Mouse (Mus musculus) lung, embryonic 14.5 days (tissue): ENCODE measurements around the gene Olfr1262. TPM values are rescaled to one million over a fixed set of nuclear protein-coding genes. Genes with fewer than 3 reads are reported as not detected.

Source experiments
- ATAC-seq: fragments of 200-750 bp; cut with Nextera tagmentation; 2 replicates; pipeline ENCODE4 v1.8.0; 2017; ENCODE audit warnings: mild to moderate bottlenecking, moderate TSS enrichment, moderate library complexity; ENCODE audit not compliant: insufficient read depth
- DNase-seq: peaks from one replicate; pipeline ENCODE4 v3.0.0-alpha.2; 2015
- H3K27ac ChIP-seq: fragments of 300-500 bp; sonication (generic); 2 replicates; pipeline ENCODE4 v1.5.1; 2014; ENCODE audit warnings: low read depth, mild to moderate bottlenecking, moderate library complexity
- H3K27me3 ChIP-seq: fragments of 300-500 bp; sonication (generic); 2 replicates; pipeline ENCODE4 v1.6.1; 2014; ENCODE audit warnings: low read length, control low read depth; ENCODE audit not compliant: insufficient read depth
- H3K36me3 ChIP-seq: fragments of 300-500 bp; sonication (generic); 2 replicates; pipeline ENCODE4 v1.6.1; 2014; ENCODE audit warnings: control low read depth; ENCODE audit not compliant: insufficient read depth
- H3K4me1 ChIP-seq: fragments of 300-500 bp; sonication (generic); 2 replicates; pipeline ENCODE4 v1.6.1; 2014; ENCODE audit warnings: antibody characterized with exemption, control low read depth; ENCODE audit not compliant: insufficient read depth
- H3K4me2 ChIP-seq: fragments of 300-500 bp; sonication (generic); 2 replicates; pipeline ENCODE4 v1.6.1; 2014; ENCODE audit warnings: mild to moderate bottlenecking
- H3K4me3 ChIP-seq: fragments of 300-500 bp; sonication (generic); 2 replicates; pipeline ENCODE4 v1.5.1; 2014; ENCODE audit warnings: low read depth, low read length
- H3K9ac ChIP-seq: fragments of 300-500 bp; sonication (generic); 2 replicates; pipeline ENCODE4 v1.6.1; 2014
- H3K9me3 ChIP-seq: fragments of 300-500 bp; sonication (generic); 2 replicates; pipeline ENCODE4 v1.6.1; 2016; ENCODE audit warnings: low read depth, low read length, control low read depth
- CTCF ChIP-seq: IDR thresholded peaks from 2 replicates; pipeline ENCODE4 v1.5.1; 2016; ENCODE audit warnings: antibody characterized with exemption, low read depth
- WGBS: fragments of 180-500 bp; shearing (Covaris S2); extraction: QIAGEN DNeasy Blood & Tissue Kit; methylation state at CpG from one replicate; pipeline ENCODE4 v1.1.7; 2014; 5-methylcytosine and 5-hydroxymethylcytosine counted together
- polyA plus RNA-seq: library from polyadenylated mRNA; unstranded; fragments of >200 nt; fragmentation: Nextera tagmentation; extraction: Ambion mirVana; gene quantifications from 2 replicates; pipeline ENCODE4 v1.2.1, GENCODE M21; 2014

The Olfr1262 gene
- not detected in 2 replicates for polyA plus RNA-seq

DNA sequence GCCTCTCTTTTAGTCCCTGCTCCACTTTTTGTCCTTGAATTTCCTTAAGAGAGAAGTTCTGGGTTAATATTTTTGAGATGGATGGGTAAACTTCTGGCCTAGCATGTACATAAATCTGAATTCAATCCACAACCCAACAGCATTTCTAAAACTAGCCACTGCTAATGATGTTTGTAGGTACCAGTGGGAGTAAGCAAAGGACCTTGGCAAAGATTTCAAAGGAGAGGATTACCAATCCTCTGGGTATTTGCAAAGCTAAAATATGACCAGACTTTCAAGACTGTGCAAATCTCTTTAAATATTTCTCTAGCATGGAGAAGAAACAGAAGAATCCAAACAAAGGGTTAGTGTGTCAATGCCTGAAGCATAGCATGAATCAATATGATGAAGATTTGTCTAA is at the start of gene Olfr1262:
Gene Olfr1262, plus strand, starts transcription at position 301 of the 400 bp plus-strand sequence.
- no peak for ATAC-seq
- Histone ChIP-seq H3K4me2 (no peak within 1 kb of the TSS), H3K27me3 (no peaks in the 10 kb centered on the region), H3K36me3 (no peaks in the 10 kb centered on the region), H3K27ac (no peak within 1 kb of the TSS), H3K9me3 (no peaks in the 10 kb centered on the region), H3K4me3 (no peak within 1 kb of the TSS), H3K9ac (no peak within 1 kb of the TSS), H3K4me1 (no peaks in the 10 kb centered on the region)
- DNase-seq, result no peak
- TF ChIP-seq CTCF, result no peak

DNA sequence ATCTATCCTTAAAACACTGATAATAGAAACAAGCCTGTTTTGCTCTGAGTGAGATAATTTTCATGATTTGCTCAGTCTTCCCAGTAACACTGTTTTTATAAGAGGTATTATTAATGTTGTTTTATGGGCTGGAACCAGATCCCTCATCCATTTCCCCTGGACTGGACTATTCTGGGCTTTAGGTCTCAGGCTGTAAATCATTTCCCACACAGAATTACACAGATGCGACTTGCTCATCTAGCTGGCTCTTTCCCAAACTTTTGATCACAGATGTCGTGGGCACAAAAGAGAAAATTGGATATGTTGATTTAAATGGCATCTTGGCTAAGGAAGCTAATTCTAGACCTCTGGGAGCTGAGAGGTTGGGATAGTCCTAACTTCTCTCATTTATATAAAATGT is 25.8 kb upstream of the Olfr1262 start, which contains the start of gene Olfr1260:
Gene Olfr1260, plus strand, starts transcription at position 157 of the 400 bp plus-strand sequence.
- DNase-seq (peak; percentile 1), ATAC-seq (no peak)
- no peak within 1 kb of the TSS for H3K9ac ChIP-seq
- TF ChIP-seq CTCF, result no peak
- H3K4me3 ChIP-seq, result no peak within 1 kb of the TSS
- H3K4me1 ChIP-seq, result no peaks in the 10 kb centered on the region
- H3K4me2 ChIP-seq, result no peak within 1 kb of the TSS
- H3K36me3 ChIP-seq, result no peaks in the 10 kb centered on the region
- H3K27me3 ChIP-seq, result no peaks in the 10 kb centered on the region
- H3K27ac ChIP-seq, result no peak within 1 kb of the TSS
- H3K9me3 ChIP-seq, result no peaks in the 10 kb centered on the region
- 38% methylated on average over 2 of the region's 2 CpGs for WGBS

DNA sequence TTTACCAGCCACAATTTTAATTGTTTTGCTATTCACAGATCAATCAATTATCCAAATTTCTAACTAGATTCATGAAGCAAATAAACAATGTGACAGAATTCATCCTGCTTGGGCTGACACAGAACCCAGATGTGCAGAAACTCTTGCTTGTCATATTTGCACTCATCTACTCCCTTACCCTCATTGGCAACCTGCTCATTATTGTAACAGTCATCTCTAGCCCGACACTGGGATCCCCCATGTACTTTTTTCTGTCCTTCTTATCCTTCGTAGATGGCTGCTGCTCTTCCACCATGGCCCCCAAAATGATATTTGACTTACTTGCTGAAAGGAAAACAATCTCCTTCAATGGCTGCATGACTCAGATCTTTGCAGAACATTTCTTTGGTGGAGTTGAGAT is 22.2 kb upstream of the Olfr1262 start:
- no peaks in the 10 kb centered on the region for H3K27me3 ChIP-seq
- no peak for ATAC-seq
- no peaks in the 10 kb centered on the region for H3K4me1 ChIP-seq
- no peaks in the 10 kb centered on the region for H3K36me3 ChIP-seq
- no peak for DNase-seq
- 80% methylated on average over 2 of the region's 2 CpGs for WGBS
- no peak overlapping the region for H3K4me3 ChIP-seq
- no peak overlapping the region for H3K4me2 ChIP-seq
- no peak overlapping the region for H3K9ac ChIP-seq
- TF ChIP-seq CTCF, result no peak
- H3K27ac ChIP-seq, result no peak overlapping the region
- no peaks in the 10 kb centered on the region for H3K9me3 ChIP-seq

DNA sequence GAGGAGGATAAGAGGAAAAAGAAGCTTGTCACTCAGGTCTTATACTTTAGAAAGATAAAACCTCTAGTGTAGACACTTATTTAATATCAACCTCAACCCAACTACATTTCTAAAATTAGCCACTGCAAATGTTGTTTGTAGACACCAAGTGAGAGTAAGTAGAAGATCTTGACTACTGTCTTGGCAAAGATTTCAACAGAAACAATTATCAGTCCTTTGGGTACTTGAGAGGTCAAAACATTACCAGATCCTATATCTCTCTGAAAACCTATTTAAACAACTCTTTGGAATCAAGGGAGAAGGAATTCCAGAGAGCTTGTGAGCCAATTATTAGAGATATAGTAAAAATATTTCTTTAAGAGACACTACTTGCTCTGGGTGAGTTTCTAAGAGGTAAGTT is 9.0 kb upstream of the Olfr1262 start, which contains the start of gene Olfr1261:
Gene Olfr1261, plus strand, starts transcription at position 301 of the 400 bp plus-strand sequence.
- no peak for ATAC-seq
- H3K4me1 ChIP-seq, result no peaks in the 10 kb centered on the region
- no peak within 1 kb of the TSS for H3K9ac ChIP-seq
- no peak for TF ChIP-seq CTCF
- no peak within 1 kb of the TSS for H3K4me3 ChIP-seq
- H3K27me3 ChIP-seq, result no peaks in the 10 kb centered on the region
- H3K36me3 ChIP-seq, result no peaks in the 10 kb centered on the region
- no peak within 1 kb of the TSS for H3K4me2 ChIP-seq
- no peaks in the 10 kb centered on the region for H3K9me3 ChIP-seq
- H3K27ac ChIP-seq, result no peak within 1 kb of the TSS
- no peak for DNase-seq

DNA sequence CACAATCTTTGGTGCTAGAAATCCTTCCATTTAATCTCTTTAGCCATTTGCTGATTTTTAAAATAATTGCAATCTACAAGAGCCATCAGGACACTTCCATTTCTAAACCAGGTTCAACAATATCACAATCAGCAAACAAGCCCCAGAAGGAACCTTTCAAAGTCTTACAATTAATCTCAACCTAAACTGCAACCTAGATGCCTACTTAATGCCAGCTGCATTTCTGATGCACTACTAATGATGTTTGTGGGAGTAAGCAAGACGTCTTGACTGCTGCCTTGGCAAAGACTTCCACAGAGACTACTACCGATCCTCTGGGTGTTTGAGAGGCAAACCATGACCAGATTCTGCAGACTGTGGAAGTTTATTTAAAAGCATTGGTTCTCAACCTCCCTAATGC is 11.9 kb downstream of the Olfr1262 start, which contains the start of gene Olfr1263:
Gene Olfr1263, plus strand, starts transcription at position 301 of the 400 bp plus-strand sequence.
- Histone ChIP-seq H3K9me3 (no peaks in the 10 kb centered on the region), H3K4me2 (no peak within 1 kb of the TSS), H3K36me3 (no peaks in the 10 kb centered on the region), H3K4me3 (no peak within 1 kb of the TSS), H3K27me3 (no peaks in the 10 kb centered on the region), H3K9ac (no peak within 1 kb of the TSS), H3K4me1 (no peaks in the 10 kb centered on the region), H3K27ac (no peak within 1 kb of the TSS)
- no peak for TF ChIP-seq CTCF
- ATAC-seq (no peak), DNase-seq (no peak)
- WGBS, result 70% methylated on average over 2 of the region's 2 CpGs

DNA sequence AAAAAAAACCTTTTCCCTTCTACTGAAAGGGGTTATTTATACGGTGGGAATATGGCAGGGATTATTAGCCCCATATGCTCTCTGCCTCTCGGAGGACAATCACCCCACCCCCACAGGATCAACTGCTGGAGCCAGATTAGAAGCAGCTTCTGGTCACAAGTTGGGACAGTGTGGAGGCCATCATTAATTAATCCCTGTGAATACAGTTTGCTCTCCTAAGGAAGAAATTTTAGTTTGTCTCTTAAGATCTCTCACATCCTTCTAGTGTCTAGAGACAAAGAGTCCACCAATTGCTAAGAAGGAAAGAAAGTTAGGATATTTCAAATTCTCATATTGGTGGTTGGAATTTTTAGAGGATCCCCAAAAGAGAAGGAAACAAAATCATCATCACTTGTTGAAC is 25.5 kb downstream of the Olfr1262 start, which contains the start of gene Olfr1264:
Gene Olfr1264, minus strand, starts transcription at position 101 of the 400 bp plus-strand sequence.
- DNase-seq, result no peak
- Histone ChIP-seq H3K4me3 (no peak within 1 kb of the TSS), H3K27ac (no peak within 1 kb of the TSS), H3K36me3 (no peaks in the 10 kb centered on the region), H3K27me3 (no peaks in the 10 kb centered on the region), H3K4me1 (no peaks in the 10 kb centered on the region), H3K9me3 (no peaks in the 10 kb centered on the region), H3K4me2 (no peak within 1 kb of the TSS), H3K9ac (no peak within 1 kb of the TSS)
- TF ChIP-seq CTCF, result no peak
- 67% methylated on average over 2 of the region's 2 CpGs for WGBS
- no peak for ATAC-seq

DNA sequence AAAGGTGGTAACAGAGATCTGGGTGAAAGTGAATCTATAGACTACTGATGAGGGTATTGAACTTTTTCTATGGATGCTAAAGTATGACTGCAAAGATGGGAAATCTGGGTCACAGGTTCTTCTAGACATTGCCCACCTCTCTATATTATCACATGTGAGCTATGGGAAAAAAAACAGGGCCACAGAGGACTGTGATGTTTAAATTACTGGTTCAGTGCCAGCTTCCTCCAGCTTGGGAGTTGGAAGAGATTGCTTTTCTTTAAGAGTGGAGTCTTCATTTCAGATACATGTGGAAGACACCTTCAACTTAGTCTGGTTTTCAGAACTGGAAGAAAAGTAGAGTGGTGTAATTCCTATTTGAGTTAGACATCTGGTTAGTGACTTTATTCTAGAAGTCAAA is 35.1 kb downstream of the Olfr1262 start, which contains the start of gene Olfr1265:
Gene Olfr1265, plus strand, starts transcription at position 301 of the 400 bp plus-strand sequence.
- Histone ChIP-seq H3K27ac (no peak within 1 kb of the TSS), H3K9ac (no peak within 1 kb of the TSS), H3K4me3 (no peak within 1 kb of the TSS), H3K9me3 (no peaks in the 10 kb centered on the region), H3K27me3 (no peaks in the 10 kb centered on the region), H3K36me3 (no peaks in the 10 kb centered on the region), H3K4me1 (no peaks in the 10 kb centered on the region), H3K4me2 (no peak within 1 kb of the TSS)
- DNase-seq (no peak), ATAC-seq (no peak)
- TF ChIP-seq CTCF, result no peak

Other genes with a start within 250 kb of the Olfr1262 start
- not detected in 2 replicates for gene Olfr1253, start 243.1 kb upstream of the Olfr1262 start, polyA plus RNA-seq
- gene Olfr1254, start 206.5 kb upstream of the Olfr1262 start, polyA plus RNA-seq, result not detected in 2 replicates
- not detected in 2 replicates for gene Olfr1255, start 188.1 kb upstream of the Olfr1262 start, polyA plus RNA-seq
- gene Olfr1256, start 158.6 kb upstream of the Olfr1262 start, polyA plus RNA-seq, result not detected in 2 replicates
- gene Olfr48, start 151.9 kb upstream of the Olfr1262 start, polyA plus RNA-seq, result not detected in 2 replicates
- not detected in 2 replicates for gene Olfr1257, start 121.7 kb upstream of the Olfr1262 start, polyA plus RNA-seq
- not detected in 2 replicates for gene Olfr1258, start 72.8 kb upstream of the Olfr1262 start, polyA plus RNA-seq
- not detected in 2 replicates for gene Olfr1259, start 51.5 kb upstream of the Olfr1262 start, polyA plus RNA-seq
- gene Olfr1260, start 25.8 kb upstream of the Olfr1262 start, polyA plus RNA-seq, result not detected in 2 replicates
- gene Olfr1261, start 8.9 kb upstream of the Olfr1262 start, polyA plus RNA-seq, result not detected in 2 replicates
- gene Olfr1263, start 12.0 kb downstream of the Olfr1262 start, polyA plus RNA-seq, result not detected in 2 replicates
- gene Olfr1264, start 25.4 kb downstream of the Olfr1262 start, polyA plus RNA-seq, result not detected in 2 replicates
- not detected in 2 replicates for gene Olfr1265, start 35.2 kb downstream of the Olfr1262 start, polyA plus RNA-seq
- gene Olfr140, start 63.4 kb downstream of the Olfr1262 start, polyA plus RNA-seq, result not detected in 2 replicates
- gene Olfr1269, start 121.3 kb downstream of the Olfr1262 start, polyA plus RNA-seq, result not detected in 2 replicates
- not detected in 2 replicates for gene Olfr32, start 142.2 kb downstream of the Olfr1262 start, polyA plus RNA-seq
- not detected in 2 replicates for gene Olfr1270, start 152.9 kb downstream of the Olfr1262 start, polyA plus RNA-seq
- not detected in 2 replicates for gene Olfr1506, start 224.3 kb downstream of the Olfr1262 start, polyA plus RNA-seq